Mouse (Mus musculus) hematopoietic multipotent progenitor cell, adult 10-12 weeks (in vitro differentiated cells): Measurements from ENCODE around the gene Isl1. TPM values are rescaled to one million over a fixed set of nuclear protein-coding genes. Genes with fewer than 3 reads are reported as not detected.

ENCODE experiments used
- polyA plus RNA-seq: library from polyadenylated mRNA; stranded (reverse); fragments of >175 nt; gene quantifications from 2 replicates; pipeline ENCODE4 v1.2.3, GENCODE M21; 2012; ENCODE audit warnings: low replicate concordance

Gene Isl1
- not detected in 2 replicates for polyA plus RNA-seq

DNA sequence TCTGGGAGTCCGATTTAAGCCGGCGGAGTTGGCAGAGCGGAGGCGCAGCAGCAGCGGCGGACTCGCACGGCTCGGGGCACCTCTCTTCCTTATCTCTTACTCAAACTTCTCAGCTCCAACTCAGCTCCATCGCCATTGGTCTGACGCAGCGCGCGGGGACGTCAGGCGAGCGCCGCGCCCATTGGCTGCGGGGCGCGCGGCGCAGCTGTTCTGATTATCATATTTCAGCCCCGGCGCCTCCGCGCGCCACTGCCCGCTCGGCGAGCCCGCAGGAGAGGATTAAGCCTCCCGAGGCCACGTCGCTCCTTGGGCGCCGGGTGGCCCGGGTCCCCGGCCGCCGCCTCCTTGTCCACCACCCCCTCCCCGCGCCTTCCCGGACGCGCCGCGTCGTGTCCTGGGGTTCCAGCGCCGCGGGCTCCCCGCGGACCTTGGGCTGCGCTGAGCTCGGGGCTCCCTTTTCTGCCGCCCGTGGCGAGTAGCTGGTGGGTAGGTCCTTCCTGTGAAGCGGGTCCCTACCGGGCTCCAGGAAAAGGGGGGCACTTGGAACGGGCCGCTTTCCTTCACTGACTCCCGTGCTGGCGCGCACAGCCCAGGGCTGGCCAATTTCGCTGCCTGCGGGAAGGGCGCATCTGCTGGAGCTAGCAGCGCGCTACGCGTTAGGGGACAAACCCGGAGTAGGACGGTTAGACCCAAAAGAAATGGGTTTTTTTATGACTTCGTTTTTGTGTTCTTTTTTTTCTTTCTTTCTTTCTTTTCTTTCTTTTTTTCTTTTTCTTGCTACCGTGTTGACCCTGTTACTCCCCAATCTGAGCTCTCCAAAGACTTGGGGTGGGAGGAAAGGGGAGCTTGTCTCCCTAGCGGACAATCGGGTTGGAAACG, at the start of gene Isl1:
TSS of gene Isl1 (minus strand) at position 106 of the 879 bp plus-strand sequence.

